Mouse (Mus musculus): ENCODE data around the gene Smarcal1.

DNA sequence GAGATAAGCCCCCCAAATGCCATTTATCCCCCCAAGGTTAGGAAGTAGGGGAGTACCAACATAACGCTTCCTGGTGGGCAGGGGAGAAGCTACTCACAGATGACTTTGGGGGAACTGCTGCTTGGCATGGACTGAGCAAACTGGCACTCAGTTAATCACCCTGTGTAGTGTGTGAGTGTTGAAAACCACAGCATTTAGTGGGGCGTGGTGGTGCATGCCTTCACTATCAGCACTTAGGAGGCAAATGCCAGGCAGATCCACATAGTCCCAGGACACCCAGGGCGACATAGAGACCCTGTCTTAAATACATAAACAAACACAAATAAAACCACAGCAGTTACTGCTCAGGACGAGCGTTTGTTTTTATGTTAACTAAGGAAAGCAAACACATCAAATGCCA, 19.1 kb downstream of the Smarcal1 start:
- TF ChIP-seq CTCF (IDR thresholded peaks at IDR 0.05; ENCODE audit: low read depth) (no peak), EP300 (IDR thresholded peaks at IDR 0.05; ENCODE audit: low read depth) (no peak)

Measured in liver, postnatal 0 days (tissue).